Mouse (Mus musculus) midbrain, embryonic 14.5 days (tissue): ENCODE measurements at regions not wholly inside any gene's neighbourhood (a gene's known extent, or its start where the extent isn't known, plus 50 kb on each side); places are given as distances from the start of the nearest gene placed in this dataset.

Source experiments
- ATAC-seq: fragments of 200-750 bp; cut with Nextera tagmentation; 2 replicates; pipeline ENCODE4 v1.8.0; 2017; ENCODE audit warnings: moderate number of reproducible peaks, moderate library complexity; ENCODE audit not compliant: low FRiP score, low TSS enrichment
- DNase-seq: peaks from one replicate; pipeline ENCODE4 v3.0.0-alpha.2; 2015
- H3K27ac ChIP-seq: fragments of 300-500 bp; sonication (generic); replicated peaks from 2 replicates; pipeline ENCODE4 v1.5.1; 2014; ENCODE audit warnings: mild to moderate bottlenecking, low read depth, low read length, moderate library complexity
- H3K27me3 ChIP-seq: fragments of 300-500 bp; sonication (generic); 2 replicates; pipeline ENCODE4 v1.6.1; 2014; ENCODE audit warnings: low read length, control low read depth, mixed read lengths; ENCODE audit not compliant: control insufficient read depth, insufficient read depth
- H3K36me3 ChIP-seq: fragments of 300-500 bp; sonication (generic); 2 replicates; pipeline ENCODE4 v1.6.1; 2014; ENCODE audit warnings: low read length, control low read depth; ENCODE audit not compliant: control insufficient read depth, insufficient read depth
- H3K4me1 ChIP-seq: fragments of 300-500 bp; sonication (generic); 2 replicates; pipeline ENCODE4 v1.6.1; 2014; ENCODE audit warnings: mild to moderate bottlenecking, antibody characterized with exemption, low read length, control low read depth; ENCODE audit not compliant: control insufficient read depth, insufficient read depth
- H3K4me2 ChIP-seq: fragments of 300-500 bp; sonication (generic); 2 replicates; pipeline ENCODE4 v1.6.1; 2014; ENCODE audit warnings: mild to moderate bottlenecking, low read length, moderate library complexity
- H3K4me3 ChIP-seq: fragments of 300-500 bp; sonication (generic); replicated peaks from 2 replicates; pipeline ENCODE4 v1.5.1; 2014; ENCODE audit warnings: low read depth, low read length
- H3K9ac ChIP-seq: fragments of 300-500 bp; sonication (generic); replicated peaks from 2 replicates; pipeline ENCODE4 v1.6.1; 2014; ENCODE audit warnings: mild to moderate bottlenecking, low read length, moderate library complexity
- H3K9me3 ChIP-seq: fragments of 300-500 bp; sonication (generic); 2 replicates; pipeline ENCODE4 v1.6.1; 2016; ENCODE audit warnings: low read length, control low read depth, mixed read lengths; ENCODE audit not compliant: control insufficient read depth
- WGBS: fragments of 180-500 bp; shearing (Covaris S2); extraction: QIAGEN DNeasy Blood & Tissue Kit; methylation state at CpG from one replicate; pipeline ENCODE4 v1.1.7; 2014; 5-methylcytosine and 5-hydroxymethylcytosine counted together

DNA sequence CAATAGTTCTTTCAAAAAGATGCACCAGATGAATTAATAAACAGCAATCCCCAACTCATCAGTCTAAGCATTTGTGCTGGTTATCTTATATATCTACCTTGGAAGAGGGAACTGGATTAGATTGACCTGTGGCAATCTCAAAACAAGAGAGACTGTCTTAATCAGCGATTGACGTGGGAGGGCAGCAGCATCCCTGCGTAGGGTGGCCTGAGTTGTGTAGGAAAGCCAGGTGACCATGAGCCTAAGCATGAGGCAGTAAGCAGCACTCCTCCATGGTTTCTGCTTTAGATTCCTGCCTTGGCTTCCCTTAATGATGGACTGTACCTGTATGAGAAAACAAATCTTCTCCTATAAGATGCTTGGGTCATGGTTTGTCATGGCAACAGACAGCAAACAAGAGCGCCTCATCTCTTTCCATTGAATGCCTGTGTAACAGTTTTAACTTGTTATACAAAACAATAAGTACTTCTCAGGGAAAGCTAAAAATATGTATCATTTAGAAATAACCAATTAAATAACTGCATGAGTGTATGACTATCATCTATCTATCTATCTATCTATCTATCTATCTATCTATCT is 1311.5 kb upstream of the A1bg start:
- Histone ChIP-seq H3K36me3 (no peaks in the 10 kb centered on the region), H3K9ac (no peak overlapping the region), H3K4me3 (no peak overlapping the region), H3K27me3 (no peaks in the 10 kb centered on the region), H3K4me2 (no peak overlapping the region), H3K27ac (no peak overlapping the region), H3K4me1 (no peaks in the 10 kb centered on the region), H3K9me3 (no peaks in the 10 kb centered on the region)
- 96% methylated on average over 4 of the region's 4 CpGs for WGBS
- no peak for ATAC-seq
- DNase-seq: no peak

DNA sequence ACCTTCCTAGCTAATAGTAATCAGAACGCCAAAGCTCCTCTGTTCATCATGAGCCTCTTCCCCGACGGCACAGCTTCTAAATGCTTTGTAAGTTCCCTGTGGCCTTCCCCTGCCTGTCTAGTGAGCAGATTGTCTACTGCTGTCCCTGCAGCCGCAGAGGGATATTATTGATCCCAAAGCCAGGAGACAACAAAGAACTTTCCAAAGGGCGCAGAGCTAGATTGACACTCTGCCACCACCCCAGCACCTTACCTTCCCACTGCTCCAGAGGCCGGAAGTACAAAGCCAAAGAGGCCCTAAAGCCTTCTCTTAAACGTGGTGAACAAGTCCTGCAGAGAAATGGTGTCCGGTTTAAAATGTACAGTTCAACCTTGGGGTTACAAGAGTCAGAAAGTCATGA is 1310.3 kb upstream of the A1bg start:
- Histone ChIP-seq H3K36me3 (no peaks in the 10 kb centered on the region), H3K9me3 (no peaks in the 10 kb centered on the region), H3K27me3 (no peaks in the 10 kb centered on the region), H3K27ac (no peak overlapping the region), H3K4me1 (no peaks in the 10 kb centered on the region), H3K4me2 (no peak overlapping the region), H3K4me3 (no peak overlapping the region), H3K9ac (no peak overlapping the region)
- no peak for DNase-seq
- no peak for ATAC-seq
- 79% methylated on average over 8 of the region's 8 CpGs for WGBS

GRCm38 (mm10) chr15:62231709-62232108 is 1308.9 kb upstream of the A1bg start:
- WGBS: 81% methylated on average over 2 of the region's 2 CpGs
- Histone ChIP-seq H3K4me2 (no peak overlapping the region), H3K9ac (no peak overlapping the region), H3K9me3 (no peaks in the 10 kb centered on the region), H3K4me3 (no peak overlapping the region), H3K27ac (no peak overlapping the region), H3K4me1 (no peaks in the 10 kb centered on the region), H3K36me3 (no peaks in the 10 kb centered on the region), H3K27me3 (no peaks in the 10 kb centered on the region)
- no peak for ATAC-seq
- no peak for DNase-seq

DNA sequence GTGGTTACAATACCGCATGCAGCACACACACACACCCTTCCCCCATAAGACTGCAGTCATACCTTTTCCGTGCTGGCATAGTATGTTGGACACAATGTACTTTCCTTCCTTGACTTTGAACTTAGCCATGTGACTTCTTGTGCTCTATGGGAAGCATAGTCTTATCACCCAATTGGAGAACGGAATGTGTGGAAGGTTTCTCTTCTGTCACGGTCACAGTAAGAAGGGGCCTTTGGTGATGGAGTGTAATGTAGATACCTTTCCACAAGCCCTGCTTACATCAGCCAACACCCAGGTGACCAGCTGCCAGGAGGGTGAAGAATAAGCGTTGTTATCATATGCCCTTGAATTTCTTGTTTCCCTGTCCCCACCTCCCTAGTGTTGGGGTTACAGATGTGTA is 1308.0 kb upstream of the A1bg start:
- Histone ChIP-seq H3K27me3 (no peaks in the 10 kb centered on the region), H3K9me3 (no peaks in the 10 kb centered on the region)
- WGBS: 96% methylated on average over 5 of the region's 5 CpGs

GRCm38 (mm10) chr15:62229491-62230283 is 1306.9 kb upstream of the A1bg start:
- ATAC-seq (no peak), DNase-seq (no peak)
- WGBS: 78% methylated on average over 8 of the region's 8 CpGs

More for the DNA sequence above, 1308.0 kb upstream of the A1bg start:
- no peak for DNase-seq
- H3K4me1 ChIP-seq: no peaks in the 10 kb centered on the region
- H3K9ac ChIP-seq: no peak overlapping the region
- no peak overlapping the region for H3K27ac ChIP-seq
- H3K4me3 ChIP-seq: no peak overlapping the region
- no peak for ATAC-seq
- no peaks in the 10 kb centered on the region for H3K36me3 ChIP-seq
- H3K4me2 ChIP-seq: no peak overlapping the region

GRCm38 (mm10) chr15:62229023-62229422 is 1306.2 kb upstream of the A1bg start:
- Histone ChIP-seq H3K9ac (no peak overlapping the region), H3K4me3 (no peak overlapping the region), H3K27me3 (no peaks in the 10 kb centered on the region), H3K4me2 (no peak overlapping the region), H3K9me3 (no peaks in the 10 kb centered on the region), H3K27ac (no peak overlapping the region), H3K36me3 (no peaks in the 10 kb centered on the region), H3K4me1 (no peaks in the 10 kb centered on the region)
- no peak for ATAC-seq
- 91% methylated on average over 3 of the region's 3 CpGs for WGBS
- no peak for DNase-seq

More at GRCm38 (mm10) chr15:62229491-62230283, 1306.9 kb upstream of the A1bg start:
- no peak overlapping the region for H3K4me2 ChIP-seq
- H3K4me1 ChIP-seq: no peaks in the 10 kb centered on the region
- H3K27ac ChIP-seq: no peak overlapping the region
- H3K27me3 ChIP-seq: no peaks in the 10 kb centered on the region
- H3K36me3 ChIP-seq: no peaks in the 10 kb centered on the region
- no peak overlapping the region for H3K4me3 ChIP-seq
- no peak overlapping the region for H3K9ac ChIP-seq
- no peaks in the 10 kb centered on the region for H3K9me3 ChIP-seq

GRCm38 (mm10) chr15:62224798-62225197 is 1302.0 kb upstream of the A1bg start:
- Histone ChIP-seq H3K9me3 (no peaks in the 10 kb centered on the region), H3K9ac (no peak overlapping the region), H3K4me1 (no peaks in the 10 kb centered on the region), H3K27ac (no peak overlapping the region), H3K4me3 (no peak overlapping the region), H3K4me2 (no peak overlapping the region), H3K27me3 (no peaks in the 10 kb centered on the region), H3K36me3 (no peaks in the 10 kb centered on the region)
- ATAC-seq (no peak), DNase-seq (no peak)

GRCm38 (mm10) chr15:62224191-62224590 is 1301.4 kb upstream of the A1bg start:
- DNase-seq: no peak
- Histone ChIP-seq H3K4me2 (no peak overlapping the region), H3K9ac (no peak overlapping the region), H3K4me3 (no peak overlapping the region), H3K4me1 (no peaks in the 10 kb centered on the region), H3K36me3 (no peaks in the 10 kb centered on the region), H3K27me3 (no peaks in the 10 kb centered on the region), H3K9me3 (no peaks in the 10 kb centered on the region), H3K27ac (no peak overlapping the region)
- WGBS: 96% methylated on average over 3 of the region's 3 CpGs
- no peak for ATAC-seq
